Mouse (Mus musculus) A20 (cell line): ENCODE data around the gene Disp3.
A peak's percentile ranks its signal among the peaks of the same experiment; 100 is the strongest.

Experiments used
- DNase-seq: peaks from one replicate; pipeline ENCODE4 v3.0.0-alpha.2; 2011; ENCODE audit warnings: low read depth, low spot score

Gene Disp3

GRCm38 (mm10) chr4:148287476-148288054 is at the start of gene Disp3:
Gene Disp3, minus strand, starts transcription at chr4:148287965.
- no peak for DNase-seq

GRCm38 (mm10) chr4:148330269-148330668 is 42.5 kb upstream of the Disp3 start:
- DNase-seq, result no peak

GRCm38 (mm10) chr4:148329431-148329830 is 41.7 kb upstream of the Disp3 start:
- no peak for DNase-seq

- no peak for DNase-seq
Observed at GRCm38 (mm10) chr4:148328237-148328636, 40.5 kb upstream of the Disp3 start.

GRCm38 (mm10) chr4:148327266-148327997 is 39.7 kb upstream of the Disp3 start:
- no peak for DNase-seq

GRCm38 (mm10) chr4:148326791-148327190 is 39.0 kb upstream of the Disp3 start:
- DNase-seq, result no peak

- no peak for DNase-seq
Observed at GRCm38 (mm10) chr4:148325951-148326350, 38.2 kb upstream of the Disp3 start.

- DNase-seq, result no peak
Observed at GRCm38 (mm10) chr4:148325057-148325456, 37.3 kb upstream of the Disp3 start.

GRCm38 (mm10) chr4:148322152-148322551 is 34.4 kb upstream of the Disp3 start:
- no peak for DNase-seq

GRCm38 (mm10) chr4:148319366-148319765 is 31.6 kb upstream of the Disp3 start:
- no peak for DNase-seq

GRCm38 (mm10) chr4:148315377-148316175 is 27.8 kb upstream of the Disp3 start:
- no peak for DNase-seq

- no peak for DNase-seq
Observed at GRCm38 (mm10) chr4:148314396-148314795, 26.6 kb upstream of the Disp3 start.

GRCm38 (mm10) chr4:148313601-148314000 is 25.8 kb upstream of the Disp3 start:
- no peak for DNase-seq

GRCm38 (mm10) chr4:148312296-148313116 is 24.7 kb upstream of the Disp3 start:
- no peak for DNase-seq

- no peak for DNase-seq
Observed at GRCm38 (mm10) chr4:148310845-148311244, 23.1 kb upstream of the Disp3 start.

- no peak for DNase-seq
Observed at GRCm38 (mm10) chr4:148310126-148310525, 22.4 kb upstream of the Disp3 start.

- no peak for DNase-seq
Observed at GRCm38 (mm10) chr4:148306406-148307083, 18.8 kb upstream of the Disp3 start.

- DNase-seq, result no peak
Observed at GRCm38 (mm10) chr4:148298720-148299119, 11.0 kb upstream of the Disp3 start.

- DNase-seq, result no peak
Observed at GRCm38 (mm10) chr4:148297640-148298039, 9.9 kb upstream of the Disp3 start.

- DNase-seq, result peak; percentile 44
Observed at GRCm38 (mm10) chr4:148293319-148293718, 5.6 kb upstream of the Disp3 start.

GRCm38 (mm10) chr4:148291849-148292248 is 4.1 kb upstream of the Disp3 start:
- DNase-seq, result no peak
